Mouse (Mus musculus): ENCODE measurements around the gene Rpap2.

Gene Rpap2

DNA sequence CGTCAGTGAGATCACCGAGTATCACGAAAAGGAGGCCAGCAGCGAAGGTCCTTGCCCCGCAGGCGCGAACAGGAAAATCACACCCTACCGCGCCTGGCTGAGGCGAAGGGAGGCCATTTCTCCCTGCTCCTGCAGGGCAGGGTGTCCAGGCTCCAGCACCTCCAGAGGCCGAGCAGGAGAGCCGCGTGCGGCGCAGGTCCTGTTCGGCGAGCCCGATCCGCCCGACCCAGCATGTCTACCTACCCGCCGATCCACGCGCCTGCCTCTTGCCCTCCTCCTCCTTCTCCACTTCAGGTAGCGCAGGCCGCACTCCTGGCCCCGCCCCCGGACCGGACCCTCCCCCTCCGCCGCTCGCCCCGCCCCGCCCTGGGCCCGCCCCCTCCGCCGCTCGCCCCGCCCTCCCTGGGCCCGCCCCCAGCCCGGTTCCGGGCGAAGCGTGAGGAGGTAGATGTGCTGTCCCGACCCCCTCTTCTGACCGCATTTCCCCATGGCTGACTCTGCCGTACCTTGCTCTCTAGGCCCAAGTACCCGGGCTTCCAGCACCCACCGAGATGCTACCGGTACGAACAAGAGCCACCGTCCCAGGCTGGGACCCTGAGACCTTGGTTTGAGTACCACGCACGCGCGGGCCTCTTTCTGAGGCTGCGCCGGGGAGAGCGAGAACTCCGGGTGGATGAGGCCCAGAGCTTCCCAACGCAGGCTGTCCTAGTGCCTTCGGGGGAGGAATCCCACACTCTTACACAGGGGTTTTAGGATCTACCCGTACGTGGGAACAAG, at the start of gene Rpap2, which contains the start of gene Glmn:
Gene Rpap2, plus strand, starts transcription at position 73 of the 777 bp plus-strand sequence.
Gene Glmn, minus strand, starts transcription at position 588 of the 777 bp plus-strand sequence.
- peak; percentile 85 for DNase-seq (ENCODE audit: low read depth, low spot score)

GRCm38 (mm10) chr5:107547955-107548354, 49.2 kb upstream of the Rpap2 start:
- DNase-seq (ENCODE audit: low read depth, low spot score), result no peak

DNA sequence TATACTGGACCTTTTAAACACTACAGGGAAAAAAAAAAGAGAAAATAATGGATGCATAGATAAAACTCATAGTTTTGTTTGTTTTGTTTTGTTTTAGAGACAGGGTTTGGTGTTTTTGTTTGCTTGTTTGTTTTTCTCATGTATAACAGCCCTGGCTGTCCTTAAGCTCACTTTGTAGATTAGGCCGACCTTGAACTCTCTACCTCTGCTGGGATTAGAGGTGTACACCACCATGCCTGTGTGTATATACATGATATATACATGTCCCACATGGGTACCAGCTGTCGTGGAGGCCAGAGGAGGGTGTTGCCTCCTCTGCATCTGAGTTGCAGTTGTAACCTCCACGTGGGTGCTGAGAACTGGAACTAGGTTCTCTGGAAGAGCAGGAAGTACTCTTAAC, 48.7 kb upstream of the Rpap2 start:
- no peak for DNase-seq (ENCODE audit: low read depth, low spot score)

GRCm38 (mm10) chr5:107554336-107554735, 42.8 kb upstream of the Rpap2 start:
- peak; percentile 15 for DNase-seq (ENCODE audit: low read depth, low spot score)

- no peak for DNase-seq (ENCODE audit: low read depth, low spot score)
Measured at GRCm38 (mm10) chr5:107556969-107557368, 40.2 kb upstream of the Rpap2 start.

DNA sequence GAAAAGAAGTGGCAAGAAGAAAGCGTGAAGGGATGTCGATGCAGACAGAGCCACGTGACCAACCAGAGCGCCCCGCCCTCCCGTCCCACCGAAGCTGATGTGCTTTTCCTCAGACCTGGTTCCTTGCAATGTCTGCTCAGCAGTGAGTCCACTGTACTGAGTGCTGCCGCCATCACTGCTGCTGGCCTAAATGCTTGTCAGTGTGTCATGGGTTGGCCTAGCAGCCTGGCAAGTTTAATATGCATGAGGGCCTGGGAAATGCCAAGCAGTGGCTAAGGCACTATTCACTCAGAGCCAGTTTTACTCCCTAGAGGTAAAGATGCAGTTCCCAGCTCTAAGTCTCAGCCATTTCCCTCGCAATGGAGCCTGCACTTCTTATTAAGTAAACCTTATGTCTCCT, 28.0 kb upstream of the Rpap2 start:
- no peak for DNase-seq (ENCODE audit: low read depth, low spot score)

DNA sequence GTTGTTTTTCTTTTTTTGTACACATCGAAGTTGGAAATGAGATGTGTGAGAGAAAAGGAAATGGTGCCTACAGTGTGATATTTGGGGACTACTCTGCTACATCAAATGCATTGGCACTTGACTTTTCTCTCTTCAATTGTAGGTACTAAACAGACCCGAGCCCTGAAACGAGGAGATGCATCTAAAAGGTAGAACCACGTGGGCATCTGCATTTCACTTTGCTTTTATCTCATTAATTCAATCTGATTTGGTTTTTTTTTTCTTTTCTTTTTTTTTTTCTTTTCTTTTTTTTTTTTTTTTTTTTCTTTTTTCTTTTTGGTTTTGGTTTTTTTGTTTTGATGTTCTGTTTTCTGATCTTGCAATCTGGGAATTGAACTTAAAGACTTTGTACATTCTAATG, 1.2 kb downstream of the Rpap2 start:
- no peak for DNase-seq (ENCODE audit: low read depth, low spot score)

DNA sequence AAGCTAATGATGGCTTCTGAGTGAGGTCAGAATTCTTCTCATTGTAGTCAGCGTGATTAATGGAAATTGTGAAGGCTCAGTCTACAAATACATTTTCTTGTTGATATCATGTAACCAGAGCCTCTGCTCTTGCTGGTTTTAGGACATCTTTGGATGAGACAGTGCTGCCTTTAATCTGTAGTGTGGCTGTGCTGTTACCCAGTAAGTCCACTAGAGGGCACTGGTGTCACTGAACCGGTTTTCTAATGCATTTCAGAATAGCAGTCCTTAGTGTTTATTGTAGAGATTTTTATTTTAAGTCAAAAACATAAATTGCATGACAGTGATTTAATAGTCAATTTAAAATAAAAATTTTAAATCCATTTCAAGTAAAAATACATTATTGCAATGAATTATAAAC, 14.1 kb downstream of the Rpap2 start:
- peak; percentile 67 for DNase-seq (ENCODE audit: low read depth, low spot score)

- no peak for DNase-seq (ENCODE audit: low read depth, low spot score)
Measured at GRCm38 (mm10) chr5:107617986-107618385, 20.8 kb downstream of the Rpap2 start.

DNA sequence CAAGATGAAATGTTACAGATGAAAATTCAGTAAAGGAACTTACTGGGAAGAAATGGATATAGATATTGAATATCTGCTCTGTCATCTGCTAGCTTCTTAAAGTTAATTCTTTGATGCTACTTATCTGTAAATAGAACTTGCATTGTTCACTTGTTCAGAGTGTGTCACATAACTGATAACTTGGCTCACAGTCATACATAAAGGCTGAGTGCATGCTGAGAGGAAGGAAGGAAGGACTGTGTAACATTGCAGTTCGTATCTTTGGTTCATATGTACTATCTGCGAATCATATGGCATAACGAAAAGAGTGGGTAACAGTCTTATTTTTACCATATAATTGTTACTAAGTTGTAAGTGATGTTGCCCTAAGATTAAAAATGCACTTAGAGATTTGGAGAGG, 24.2 kb downstream of the Rpap2 start:
- DNase-seq (ENCODE audit: low read depth, low spot score), result no peak

- no peak for DNase-seq (ENCODE audit: low read depth, low spot score)
Measured at GRCm38 (mm10) chr5:107633651-107634050, 36.5 kb downstream of the Rpap2 start.

DNA sequence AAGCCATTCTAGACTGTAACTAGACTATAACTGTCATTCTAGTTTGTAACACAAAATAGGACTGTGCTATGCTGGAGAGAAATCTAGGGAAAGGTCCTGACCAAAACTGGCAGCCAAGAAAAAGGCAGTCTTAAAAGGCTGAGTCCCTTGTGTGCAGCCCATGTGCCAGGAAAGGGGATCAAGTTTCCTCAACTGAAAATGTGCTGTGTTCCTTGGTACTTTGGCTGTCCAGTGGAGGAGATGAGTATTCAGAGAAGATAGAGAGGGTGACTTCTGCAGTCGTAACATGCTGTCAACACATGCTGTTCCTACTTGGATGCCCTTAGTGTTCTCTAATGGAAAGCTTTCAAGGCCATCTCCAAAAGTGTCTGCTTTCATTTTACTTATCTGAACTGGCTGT, 39.9 kb downstream of the Rpap2 start:
- DNase-seq (ENCODE audit: low read depth, low spot score), result no peak

DNA sequence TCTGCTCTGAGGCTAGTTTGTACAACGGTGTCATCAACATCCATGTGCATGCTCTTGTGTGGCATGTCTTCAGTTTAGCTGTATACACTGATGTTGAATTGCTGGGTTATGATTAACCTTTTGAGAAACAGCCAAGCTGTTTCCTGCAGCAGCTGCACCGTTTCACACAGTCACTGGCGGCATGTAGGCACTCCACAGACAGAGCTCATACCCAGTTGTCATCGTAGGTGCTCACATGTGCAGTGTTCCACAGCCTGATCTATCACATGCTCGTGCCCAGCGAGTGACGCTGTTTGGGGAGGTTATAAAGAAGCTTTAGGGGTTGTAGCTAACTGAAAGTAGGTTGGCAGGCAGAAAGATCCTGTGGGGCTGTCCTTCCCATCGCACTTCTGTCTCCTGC, 41.2 kb downstream of the Rpap2 start:
- no peak for DNase-seq (ENCODE audit: low read depth, low spot score)

DNA sequence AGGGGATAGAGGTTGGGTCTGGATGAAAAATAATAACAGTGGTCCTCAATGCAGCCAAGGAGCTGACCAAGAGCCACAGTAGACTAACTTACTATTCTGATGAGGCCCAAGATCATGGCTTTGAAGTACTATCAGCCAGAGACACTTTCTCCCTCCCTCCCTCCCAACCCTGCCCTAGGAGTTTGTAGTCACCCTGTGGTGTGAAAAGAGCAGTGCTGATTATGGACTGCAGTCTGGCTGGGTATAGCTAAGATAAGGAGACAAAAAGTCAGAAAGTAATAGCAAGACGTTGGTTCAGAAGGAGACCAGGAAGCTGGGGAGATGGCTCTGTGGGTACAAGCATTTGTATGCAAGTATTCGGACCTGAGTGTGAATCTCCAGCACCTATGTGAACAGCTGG, 47.4 kb downstream of the Rpap2 start:
- no peak for DNase-seq (ENCODE audit: low read depth, low spot score)

GRCm38 (mm10) chr5:107645935-107646334, 48.8 kb downstream of the Rpap2 start:
- peak; percentile 51 for DNase-seq (ENCODE audit: low read depth, low spot score)

- no peak for DNase-seq (ENCODE audit: low read depth, low spot score)
Measured at GRCm38 (mm10) chr5:107647580-107647979, 50.4 kb downstream of the Rpap2 start.

GRCm38 (mm10) chr5:107648552-107649125, 51.5 kb downstream of the Rpap2 start:
- peak; percentile 63 for DNase-seq (ENCODE audit: low read depth, low spot score)

DNA sequence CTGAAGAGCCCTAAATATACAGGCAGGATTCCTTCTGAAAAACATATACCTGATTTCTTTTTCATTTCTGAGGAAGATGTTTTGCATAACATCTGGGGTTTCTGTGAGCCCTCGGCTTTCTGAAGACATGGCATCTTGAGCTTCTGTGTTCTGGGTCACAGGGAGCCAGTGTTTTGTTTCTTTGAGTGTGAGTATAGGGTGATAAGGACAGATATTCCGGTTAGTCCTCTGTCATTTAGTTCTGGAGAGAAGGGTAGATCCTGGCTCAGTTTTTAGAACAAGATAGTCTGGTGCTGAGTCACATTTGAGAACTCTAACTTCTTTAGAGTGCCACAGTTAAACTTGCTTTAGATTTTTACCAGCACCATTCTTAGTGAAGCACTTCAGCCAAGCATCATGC, 52.5 kb downstream of the Rpap2 start:
- no peak for DNase-seq (ENCODE audit: low read depth, low spot score)

GRCm38 (mm10) chr5:107650427-107650826, 53.3 kb downstream of the Rpap2 start:
- peak; percentile 42 for DNase-seq (ENCODE audit: low read depth, low spot score)

DNA sequence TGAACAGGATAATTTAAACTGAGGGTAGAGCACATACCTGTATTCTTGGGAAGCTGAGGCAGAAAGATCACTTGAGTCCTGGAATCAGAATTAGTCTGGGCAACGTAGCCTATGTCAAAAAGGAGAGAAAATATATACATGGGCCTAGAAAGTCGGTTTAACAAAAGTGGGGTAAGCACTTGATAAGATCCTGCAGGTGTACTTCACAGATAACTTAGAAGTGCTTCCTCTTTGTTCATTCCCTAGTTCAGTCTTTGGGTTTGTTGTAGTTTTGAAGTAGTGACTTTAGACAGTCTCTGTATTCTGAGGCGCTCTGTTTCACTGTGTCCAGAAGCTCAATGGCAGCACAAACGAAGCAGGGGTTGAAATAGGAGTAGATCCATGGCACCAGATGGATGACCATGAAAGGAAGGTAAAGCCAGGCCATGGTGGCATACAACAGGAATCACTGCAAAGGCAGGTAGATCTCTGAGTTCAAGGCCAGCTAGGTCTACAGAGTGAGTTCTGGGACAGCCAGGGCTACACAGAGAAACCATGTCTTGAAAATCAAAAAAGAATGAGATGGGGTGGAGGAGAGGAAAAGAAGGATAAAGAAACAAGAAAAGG, 55.0 kb downstream of the Rpap2 start:
- DNase-seq (ENCODE audit: low read depth, low spot score), result no peak

DNA sequence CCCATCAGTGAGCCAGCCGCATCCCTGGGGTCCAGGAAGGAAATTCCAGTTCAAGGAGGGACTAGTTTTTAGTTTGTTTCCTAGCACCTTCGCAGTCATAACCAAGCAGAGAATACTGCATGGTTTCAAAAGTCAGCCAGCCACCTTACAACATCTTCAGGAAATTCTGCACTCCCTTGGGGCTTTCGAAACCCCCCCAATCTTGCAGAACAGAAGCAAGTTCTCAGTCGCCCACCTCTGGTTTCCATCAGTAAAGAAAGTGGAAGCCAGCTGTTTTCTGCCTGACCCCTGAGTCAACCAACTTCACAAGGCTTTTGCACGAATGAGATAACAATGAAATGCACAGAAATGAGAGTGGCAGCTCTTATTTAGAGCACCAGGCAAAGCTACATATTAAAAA, 81.2 kb downstream of the Rpap2 start:
- DNase-seq (ENCODE audit: low read depth, low spot score), result no peak

DNA sequence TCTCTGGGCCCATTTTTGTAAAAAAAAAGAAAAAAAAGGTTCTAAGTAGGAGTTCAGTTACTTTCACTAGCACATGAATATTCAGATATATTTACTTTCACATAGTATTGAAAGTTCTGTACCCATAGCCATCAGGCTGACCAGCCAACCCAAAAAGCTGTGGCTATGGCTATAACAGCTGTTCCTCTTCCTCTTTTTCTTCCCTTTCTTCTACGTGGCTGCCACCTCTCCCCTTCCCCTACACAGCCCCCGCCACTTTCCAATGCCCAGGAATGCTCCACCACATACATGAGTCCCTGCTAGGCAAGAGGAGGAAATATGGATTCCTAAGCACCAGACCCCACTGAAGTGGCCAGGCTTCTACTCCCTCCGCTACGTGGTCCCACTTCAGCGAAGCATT, 84.1 kb downstream of the Rpap2 start:
- no peak for DNase-seq (ENCODE audit: low read depth, low spot score)

- no peak for DNase-seq (ENCODE audit: low read depth, low spot score)
Measured at GRCm38 (mm10) chr5:107684380-107684779, 87.2 kb downstream of the Rpap2 start.

All from CD4-positive helper T cell, adult 2 months (primary cell).